Mouse (Mus musculus): ENCODE measurements around the gene Gm44502.

DNA sequence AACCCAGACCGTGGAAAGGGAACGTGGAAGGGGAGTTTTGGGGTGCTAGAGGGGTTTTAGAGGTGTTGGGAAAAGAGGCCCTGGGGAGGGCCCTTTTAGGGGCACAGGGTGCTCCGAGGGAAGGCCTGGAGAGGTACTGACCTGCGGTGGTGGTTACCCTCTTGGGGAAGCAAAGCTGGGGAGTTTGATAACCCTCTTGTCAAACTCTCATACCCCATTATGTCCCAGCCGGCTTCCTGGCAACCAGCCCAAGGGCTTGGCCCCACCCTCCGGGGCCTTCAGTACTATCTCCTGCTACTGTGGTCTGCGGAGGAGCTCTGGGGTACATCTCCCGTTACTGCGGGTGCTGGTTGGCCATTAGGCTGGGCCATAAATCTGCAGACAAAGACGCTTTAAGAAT lies 50.1 kb downstream of the Gm44502 start:
- peak; percentile 38; the same call in 1 of the 2 replicates for TF ChIP-seq SIN3A (IDR thresholded peaks at IDR 0.05; ENCODE audit: low read length)
- no peak for TF ChIP-seq ZNF384 (IDR thresholded peaks at IDR 0.05; ENCODE audit: low read depth, low read length)
- no peak for TF ChIP-seq RCOR1 (IDR thresholded peaks at IDR 0.05; ENCODE audit: low read depth, low read length)
- no peak for TF ChIP-seq CTCF (IDR thresholded peaks at IDR 0.05 in 2 of 3, conservative IDR thresholded peaks at IDR 0.05 in 1 of 3; ENCODE audit: control insufficient read depth in 1 of 3, insufficient read depth in 1 of 3, low read depth in 2 of 3, low read length in 3 of 3, poor library complexity in 1 of 3, severe bottlenecking in 1 of 3)
- no peak for TF ChIP-seq POLR2A (IDR thresholded peaks at IDR 0.05; ENCODE audit: control insufficient read depth in 1 of 2, insufficient read depth in 1 of 2, low read depth in 1 of 2, low read length in 2 of 2, poor library complexity in 1 of 2)
- no peak for TF ChIP-seq UBTF (IDR thresholded peaks at IDR 0.05; ENCODE audit: borderline replicate concordance, insufficient read depth, low read depth, low read length)
- no peak for TF ChIP-seq MEF2A (IDR thresholded peaks at IDR 0.05; ENCODE audit: extremely low read depth, insufficient replicate concordance, low read depth, low read length, poor library complexity, severe bottlenecking)
- no peak for TF ChIP-seq USF1 (IDR thresholded peaks at IDR 0.05; ENCODE audit: low read depth, low read length)
- no peak for TF ChIP-seq MAFK (IDR thresholded peaks at IDR 0.05; ENCODE audit: borderline replicate concordance, low read depth, low read length)
- peak; percentile 66 for TF ChIP-seq TAL1 (IDR thresholded peaks at IDR 0.05; ENCODE audit: low read length)
- no peak for TF ChIP-seq MAX (IDR thresholded peaks at IDR 0.05; ENCODE audit: low read length)
- no peak for TF ChIP-seq MYC (IDR thresholded peaks at IDR 0.05; ENCODE audit: low read depth, low read length)
- no peak for TF ChIP-seq POLR2AphosphoS5 (IDR thresholded peaks at IDR 0.05; ENCODE audit: borderline replicate concordance, low read depth, low read length)
